Mouse (Mus musculus) kidney, adult 2 months (tissue): ENCODE measurements around the gene Prr19. TPM values are rescaled to one million over a fixed set of nuclear protein-coding genes. Genes with fewer than 3 reads are reported as not detected.
A peak's percentile ranks its signal among the peaks of the same experiment; 100 is the strongest.

Experiments
- DNase-seq: peaks from one replicate; pipeline ENCODE4 v3.0.0; 2021
- H3K27ac ChIP-seq: fragments of 200-500 bp; 2 replicates; pipeline ENCODE4 v1.5.1; 2012; ENCODE audit warnings: low read depth, low read length, control low read depth, inconsistent platforms; ENCODE audit not compliant: insufficient read depth
- H3K27me3 ChIP-seq: fragments of 200-500 bp; replicated peaks from 2 replicates; pipeline ENCODE4 v1.6.1; 2012; ENCODE audit warnings: mild to moderate bottlenecking, moderate library complexity, low read length, inconsistent platforms; ENCODE audit not compliant: control insufficient read depth, insufficient read depth
- H3K36me3 ChIP-seq: fragments of 200-500 bp; 2 replicates; pipeline ENCODE4 v1.6.1; 2012; ENCODE audit warnings: mild to moderate bottlenecking, moderate library complexity, low read length, inconsistent platforms; ENCODE audit not compliant: control insufficient read depth, insufficient read depth
- H3K4me1 ChIP-seq: fragments of 200-500 bp; 2 replicates; pipeline ENCODE4 v1.6.1; 2011; ENCODE audit warnings: low read length; ENCODE audit not compliant: control insufficient read depth, insufficient read depth
- H3K4me3 ChIP-seq: fragments of 200-500 bp; 2 replicates; pipeline ENCODE4 v1.5.1; 2011; ENCODE audit warnings: mild to moderate bottlenecking, low read depth, low read length, control low read depth; ENCODE audit not compliant: insufficient read depth
- CTCF ChIP-seq: fragments of 200-500 bp; conservative IDR thresholded peaks from 2 replicates; pipeline ENCODE4 v1.5.1; 2011; ENCODE audit warnings: low read depth, mild to moderate bottlenecking, control low read depth, low read length, moderate library complexity, mixed read lengths; ENCODE audit not compliant: insufficient read depth, insufficient read length
- POLR2A ChIP-seq: fragments of 200-500 bp; IDR thresholded peaks from one replicate; pipeline ENCODE4 v1.6.1; 2011; ENCODE audit warnings: low read depth, low read length, control low read depth
- WGBS: fragments of 180-500 bp; shearing (Covaris S2); methylation state at CpG from one replicate; pipeline ENCODE4 v1.1.7; 2018; 5-methylcytosine and 5-hydroxymethylcytosine counted together
- polyA plus RNA-seq: library from polyadenylated mRNA; depleted of rRNA; stranded (reverse); fragments of >200 nt; gene quantifications from 2 replicates; pipeline ENCODE4 v1.2.3, GENCODE M21; 2012

Prr19 gene
- polyA plus RNA-seq, 1 experiment, result 0.08 TPM

DNA sequence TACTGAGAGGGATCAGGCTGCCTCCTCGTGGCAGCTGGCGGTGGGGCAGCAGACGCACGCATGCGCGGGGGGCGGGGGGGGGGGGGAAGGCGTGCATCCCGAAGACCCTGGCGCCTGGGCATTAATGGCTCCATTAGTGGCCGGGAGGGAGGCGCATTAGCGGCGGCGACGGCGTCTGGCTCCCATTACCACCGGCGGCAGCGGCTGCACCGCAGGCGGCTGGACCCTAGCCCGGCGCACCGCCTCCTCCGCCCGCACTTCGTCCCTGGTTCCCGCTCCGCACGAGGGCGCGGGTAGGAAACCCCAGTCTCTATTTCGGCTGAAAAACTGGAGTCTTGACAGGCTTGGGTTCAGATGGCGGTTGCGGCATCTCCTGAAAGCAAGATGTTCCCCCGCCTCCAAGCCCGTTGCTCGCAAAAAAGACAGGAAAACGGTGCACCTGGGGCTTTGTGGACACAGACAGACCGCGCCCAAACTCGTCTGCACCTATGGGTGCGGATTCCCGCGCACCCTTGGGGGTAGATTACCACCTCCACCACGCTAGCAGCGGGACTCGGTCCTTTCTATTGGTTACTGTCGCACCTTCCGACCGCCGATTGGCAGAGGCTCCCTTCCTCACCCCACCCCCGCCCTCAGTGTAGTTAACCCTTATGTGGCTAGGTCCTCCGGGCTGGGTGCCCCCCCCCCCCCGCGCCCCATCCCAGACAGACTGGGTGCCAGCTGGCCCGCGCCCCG, 22.7 kb upstream of the Prr19 start:
- H3K36me3 ChIP-seq, result no peaks in the 10 kb centered on the region
- H3K27me3 ChIP-seq, result no peaks in the 10 kb centered on the region
- peak overlapping the region; percentile 93 for H3K27ac ChIP-seq
- TF ChIP-seq POLR2A (no peak), CTCF (peak; percentile 66)
- H3K4me3 ChIP-seq, result peak overlapping the region; percentile 40
- peaks cover 31% of the 10 kb centered on the region for H3K4me1 ChIP-seq
- peak; percentile 92 for DNase-seq
- under 1% methylated on average over 55 of the region's 60 CpGs for WGBS

DNA sequence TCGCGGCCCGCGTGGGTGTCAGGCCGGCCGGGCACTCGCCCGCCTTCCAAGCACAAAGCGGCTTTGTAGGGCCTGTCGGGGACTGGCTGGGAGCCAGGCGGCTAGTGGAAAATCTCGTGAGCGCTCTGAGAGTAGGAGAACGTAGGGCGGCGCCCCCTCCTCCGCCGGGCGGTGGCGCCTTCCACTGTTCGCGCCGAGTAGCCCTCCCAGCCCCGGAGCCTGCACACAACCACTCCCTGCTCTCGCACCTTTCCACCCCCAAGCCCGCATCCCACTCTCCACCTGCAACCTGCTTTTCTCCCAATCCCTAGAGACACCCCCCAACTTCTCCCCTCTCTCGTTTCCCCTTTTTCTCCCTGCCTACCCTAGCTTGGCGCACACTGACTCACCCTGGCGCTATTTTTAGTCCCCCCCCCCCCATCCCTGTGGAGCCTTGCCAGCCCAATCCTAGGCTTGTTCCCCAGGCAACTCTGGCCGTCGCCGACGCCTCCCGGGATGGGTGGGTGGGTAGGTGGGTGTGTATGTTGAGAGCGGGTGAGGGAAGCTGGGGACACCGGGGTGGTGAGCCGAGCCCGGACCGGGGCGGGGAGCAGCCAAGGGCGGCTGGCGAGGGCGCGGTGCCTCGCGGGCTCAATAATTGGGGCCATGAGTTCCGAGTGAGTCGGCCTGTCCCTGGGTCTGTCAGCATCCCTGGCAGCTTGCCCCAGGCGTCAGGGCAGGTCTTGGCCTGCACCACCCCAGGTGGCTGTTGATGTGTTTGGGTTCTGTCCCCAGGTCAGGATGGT, 21.9 kb upstream of the Prr19 start:
- Histone ChIP-seq H3K36me3 (no peaks in the 10 kb centered on the region), H3K27ac (peak overlapping the region; percentile 93), H3K4me1 (peaks cover 31% of the 10 kb centered on the region), H3K27me3 (no peaks in the 10 kb centered on the region), H3K4me3 (peak overlapping the region; percentile 40)
- peak; percentile 93 for DNase-seq
- WGBS, result under 1% methylated on average over 45 of the region's 49 CpGs
- no peak for TF ChIP-seq POLR2A
- TF ChIP-seq CTCF, result no peak

DNA sequence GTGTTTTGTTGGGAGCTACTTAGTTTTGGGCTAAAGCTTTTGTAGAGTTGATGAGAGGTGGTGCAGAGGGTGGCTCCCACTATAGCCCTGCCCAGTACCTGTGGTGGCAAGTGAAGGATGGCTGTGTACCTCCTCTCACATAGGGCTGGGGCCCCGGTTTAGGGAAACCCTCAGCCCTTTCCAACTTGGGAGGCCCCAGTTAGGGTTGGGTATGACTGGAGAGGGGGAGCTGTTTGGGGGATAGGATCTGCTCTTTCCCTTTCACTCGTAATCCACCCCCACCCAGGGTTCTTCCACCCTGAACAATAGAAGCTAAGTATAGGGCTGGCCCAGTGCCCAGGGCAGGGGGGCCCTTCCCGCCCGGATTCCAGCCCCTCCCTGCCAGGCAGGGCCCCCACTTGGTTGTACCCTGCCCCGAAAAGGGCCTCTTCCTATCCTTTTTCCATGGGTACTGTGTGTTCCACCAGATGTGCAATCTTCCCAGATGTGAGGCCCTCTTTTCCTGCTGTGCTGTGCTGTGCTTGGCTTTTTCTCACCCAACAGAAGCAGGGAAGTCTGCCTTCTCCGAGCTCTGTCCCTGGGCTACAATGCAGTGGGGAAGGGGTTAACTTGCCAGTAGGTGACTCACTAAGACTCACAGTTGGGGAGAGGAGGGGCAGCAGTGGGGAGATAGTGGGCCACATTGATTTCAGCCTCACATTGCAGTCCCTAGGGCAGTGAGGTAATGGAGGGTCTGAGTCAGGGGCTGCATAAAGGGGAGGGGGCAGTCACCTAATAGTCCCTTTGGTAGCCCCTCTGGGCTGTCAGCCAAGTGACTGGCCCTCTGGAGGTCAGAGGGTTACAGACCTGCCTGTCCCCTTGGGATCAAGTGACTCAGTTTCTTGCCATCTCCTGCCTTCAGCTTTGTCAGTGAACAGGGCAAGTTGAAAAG, 21.1 kb upstream of the Prr19 start:
- TF ChIP-seq POLR2A, result no peak
- TF ChIP-seq CTCF, result no peak
- Histone ChIP-seq H3K4me3 (peak overlapping the region; percentile 40), H3K4me1 (peaks cover 31% of the 10 kb centered on the region), H3K27ac (peak overlapping the region; percentile 85), H3K27me3 (no peaks in the 10 kb centered on the region), H3K36me3 (no peaks in the 10 kb centered on the region)
- 17% methylated on average over 6 of the region's 6 CpGs for whole genome bisulfite sequencing
- DNase-seq, result peak; percentile 74

DNA sequence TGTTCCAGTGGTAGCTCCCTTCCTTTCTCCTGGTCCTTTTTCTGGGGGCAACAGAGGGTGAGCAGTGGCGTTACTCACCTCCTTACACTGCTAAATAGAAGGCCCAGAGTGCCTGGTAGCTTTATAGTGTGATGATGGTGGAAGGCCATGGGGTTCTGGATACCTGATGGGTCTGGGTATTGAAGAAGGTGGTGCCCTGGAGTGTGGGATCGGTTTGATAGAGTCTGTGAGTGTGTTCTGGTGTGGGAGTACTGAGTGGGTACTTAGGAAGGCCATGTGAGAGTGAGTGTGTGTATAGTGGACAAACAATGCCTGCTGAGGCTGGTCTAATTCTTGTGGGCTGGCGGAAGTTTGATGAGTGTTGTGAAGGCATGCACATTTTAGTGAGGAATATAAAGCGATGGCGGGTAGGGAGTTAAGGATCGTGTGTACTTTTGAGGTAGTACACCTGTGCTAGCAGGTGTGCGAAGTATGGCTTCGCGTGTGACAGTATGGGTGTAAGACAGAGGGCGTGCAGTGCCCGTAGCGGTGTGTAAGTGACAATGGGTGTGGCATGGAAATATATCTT, 20.0 kb upstream of the Prr19 start:
- TF ChIP-seq POLR2A (no peak), CTCF (no peak)
- WGBS, result 26% methylated on average over 12 of the region's 12 CpGs
- peak overlapping the region; percentile 88 for H3K27ac ChIP-seq
- peaks cover 29% of the 10 kb centered on the region for H3K4me1 ChIP-seq
- H3K27me3 ChIP-seq, result no peaks in the 10 kb centered on the region
- no peak for DNase-seq
- peak overlapping the region; percentile 37 for H3K4me3 ChIP-seq
- H3K36me3 ChIP-seq, result no peaks in the 10 kb centered on the region; the same call in 1 of the 2 replicates

DNA sequence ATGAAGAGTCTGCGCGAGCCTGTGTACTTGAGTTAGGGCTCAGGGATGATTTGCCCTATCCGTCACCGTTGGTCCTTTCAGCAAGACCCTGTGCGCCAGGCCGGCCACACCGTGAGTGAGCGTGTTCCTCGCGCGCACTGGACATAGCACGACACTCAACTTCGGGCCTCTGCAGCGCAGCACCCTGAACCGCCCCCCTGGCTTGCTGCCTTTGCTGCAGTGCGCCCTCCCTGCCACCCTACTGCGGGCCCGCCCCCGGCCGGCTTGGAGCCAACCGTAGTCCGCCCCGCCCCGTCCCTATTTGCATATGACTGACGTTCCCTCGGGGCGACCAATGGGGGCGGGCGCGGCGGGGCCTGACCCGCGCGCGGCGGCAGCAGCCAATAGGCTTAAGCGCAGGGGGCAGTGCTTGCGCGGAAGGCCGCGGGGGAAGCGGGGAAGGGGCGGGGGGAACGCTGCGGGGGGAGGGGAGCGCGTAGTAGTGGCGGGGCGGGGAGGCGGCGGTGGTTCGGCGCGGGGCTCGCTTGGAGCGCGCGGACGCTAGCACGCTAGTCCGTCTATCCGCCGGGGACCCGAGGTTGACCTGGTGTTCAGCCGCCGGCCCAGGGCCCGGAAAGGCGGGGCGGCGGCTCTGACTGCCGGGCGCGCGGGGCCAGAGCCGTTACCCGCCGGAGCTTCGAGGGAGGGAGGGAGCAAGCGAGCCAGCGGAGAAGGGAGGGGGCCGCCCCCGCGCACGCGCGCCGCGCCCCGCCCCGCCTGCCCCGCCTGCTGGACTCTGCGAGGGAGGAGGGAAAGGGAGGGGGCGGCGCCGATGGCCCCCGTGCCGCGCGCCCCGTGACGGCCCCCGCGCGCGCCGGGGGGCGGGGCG, 19.2 kb upstream of the Prr19 start:
- no peak for TF ChIP-seq CTCF
- peak; percentile 62 for TF ChIP-seq POLR2A
- 2% methylated on average over 92 of the region's 108 CpGs for WGBS
- H3K4me3 ChIP-seq, result peak overlapping the region; percentile 67
- H3K27me3 ChIP-seq, result no peaks in the 10 kb centered on the region
- peak; percentile 99 for DNase-seq
- peaks cover 28% of the 10 kb centered on the region for H3K4me1 ChIP-seq
- no peaks in the 10 kb centered on the region; the same call in 1 of the 2 replicates for H3K36me3 ChIP-seq
- H3K27ac ChIP-seq, result peak overlapping the region; percentile 88

DNA sequence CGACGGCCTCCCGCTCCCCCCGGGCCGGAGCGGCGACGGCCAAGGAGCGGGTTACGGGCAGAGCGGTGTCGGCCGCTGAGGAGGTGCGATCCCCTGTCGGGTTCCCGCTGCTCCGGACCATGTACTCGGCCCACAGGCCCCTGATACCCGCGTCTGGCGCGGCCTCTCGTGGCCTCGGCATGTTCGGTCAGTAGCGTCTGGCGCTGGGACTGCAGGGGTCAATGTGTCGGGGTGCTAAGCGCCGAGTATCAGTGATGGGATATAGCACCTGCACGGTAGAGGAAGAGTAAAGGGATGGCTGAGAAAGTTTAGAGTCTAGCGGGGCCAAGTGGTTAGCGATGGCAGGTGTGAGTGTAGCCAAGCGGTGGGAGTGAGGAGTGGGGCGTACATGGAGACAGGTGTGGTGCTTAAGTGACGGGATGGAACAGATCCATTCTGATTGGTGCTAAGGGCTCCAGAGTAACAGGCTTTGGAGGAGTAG, 18.4 kb upstream of the Prr19 start:
- TF ChIP-seq POLR2A (no peak), CTCF (no peak)
- H3K36me3 ChIP-seq, result no peaks in the 10 kb centered on the region; the same call in 1 of the 2 replicates
- H3K27ac ChIP-seq, result peak overlapping the region; percentile 21; the same call in 1 of the 2 replicates
- DNase-seq, result peak; percentile 57
- WGBS, result 1% methylated on average over 30 of the region's 36 CpGs
- peak overlapping the region; percentile 67 for H3K4me3 ChIP-seq
- peaks cover 23% of the 10 kb centered on the region for H3K4me1 ChIP-seq
- H3K27me3 ChIP-seq, result no peaks in the 10 kb centered on the region
